Mouse (Mus musculus) kidney, postnatal 4 days (tissue): ENCODE data around the gene Vmn1r200.
A peak's percentile ranks its signal among the peaks of the same experiment; 100 is the strongest.

ENCODE experiments used
- DNase-seq, 2 experiments: peaks; one replicate each; pipeline ENCODE4 v3.0.0; 2021; ENCODE audit warnings: mixed read lengths in 2 of 2

Gene Vmn1r200

GRCm38 (mm10) chr13:22390073-22390472, at the start of gene Vmn1r200:
Gene Vmn1r200, plus strand, starts transcription at chr13:22390373.
- no peak for DNase-seq

GRCm38 (mm10) chr13:22350064-22350463, 40.1 kb upstream of the Vmn1r200 start, which contains the start of gene Vmn1r198:
Gene Vmn1r198, plus strand, starts transcription at chr13:22350364.
- no peak for DNase-seq

GRCm38 (mm10) chr13:22350813-22351212, 39.4 kb upstream of the Vmn1r200 start:
- no peak for DNase-seq

- DNase-seq = no peak
Measured at GRCm38 (mm10) chr13:22379518-22379917, 10.7 kb upstream of the Vmn1r200 start, which contains the start of gene Vmn1r199. Gene Vmn1r199, plus strand, starts transcription at chr13:22379818.

- peak in 1 of 2 experiments; percentile 7 for DNase-seq
Measured at GRCm38 (mm10) chr13:22381128-22381527, 9.0 kb upstream of the Vmn1r200 start.

- DNase-seq = no peak
Measured at GRCm38 (mm10) chr13:22383401-22383800, 6.8 kb upstream of the Vmn1r200 start.

GRCm38 (mm10) chr13:22387050-22387449, 3.1 kb upstream of the Vmn1r200 start:
- DNase-seq = no peak

GRCm38 (mm10) chr13:22402978-22403377, 12.8 kb downstream of the Vmn1r200 start:
- no peak for DNase-seq
